ENCODE assay signal across 21 mouse cellular contexts in genomic region chr8:12748183-12748582, GRCm38 (mm10). TPM values are rescaled to one million over a fixed set of nuclear protein-coding genes. Genes with fewer than 3 reads are reported as not detected.
DNase-seq lines count a peak whose midpoint lies in the region; ATAC-seq lines count a peak whose summit lies in the region.
"Had no signal": no experiment of that assay in that cellular context is flagged by ENCODE, and none has a peak within 500 bp of the region (broad histone marks: within the 10 kb centered on the region; RNA-seq: fewer than 3 reads in every experiment).

No protein-coding gene starts in this region.

- no peaks in the 10 kb centered on the region for H3K36me3 ChIP-seq in heart, embryonic 12.5 days
- H3K36me3 ChIP-seq: embryonic facial prominence, embryonic 13.5 days; forebrain, embryonic 12.5 days; G1E; hindbrain, embryonic 13.5 days had no signal

- intact Hi-C loops in left cerebral cortex, postnatal 25 days (cut with DNase I) = no loop called here

- H3K4me1 ChIP-seq in heart, embryonic 12.5 days (replicated peaks) = no peaks in the 10 kb centered on the region
- H3K4me1 ChIP-seq: forebrain, embryonic 12.5 days; hindbrain, embryonic 13.5 days had no signal

- DNase-seq in heart, adult 11 months = peak; percentile 79
- DNase-seq in kidney, postnatal 36 days = peak; percentile 40 to 57
- no peak for DNase-seq in kidney, adult 9 months
- DNase-seq in adrenal gland, adult 8-10 months = peak; percentile 81
- peak; percentile 75 to 83 for DNase-seq in adrenal gland, postnatal 36 days
- no peak for DNase-seq in left cerebral cortex, postnatal 25 days (ENCODE audit: low spot score in 2 of 2)
- DNase-seq: B cell, adult 2 months; cerebellum, adult 18-20 months; cerebellum, adult 9-11 months; cerebellum, postnatal 36 days; gastrocnemius, postnatal 14 days; heart, postnatal 10 days; heart, postnatal 4 days had no signal

- 0 out of 2 replicates have a peak, but pooled peaks cover 3% of the 10 kb centered on the region for H3K27me3 ChIP-seq in heart, embryonic 12.5 days (replicated peaks)
- H3K27me3 ChIP-seq: embryonic facial prominence, embryonic 13.5 days; hindbrain, embryonic 13.5 days had no signal

- no peak overlapping the region for H3K4me3 ChIP-seq in heart, embryonic 12.5 days
- H3K4me3 ChIP-seq: embryonic facial prominence, embryonic 13.5 days; forebrain, embryonic 12.5 days; hindbrain, embryonic 13.5 days had no signal

- H3K4me2 ChIP-seq in heart, embryonic 12.5 days = no peak overlapping the region
- H3K4me2 ChIP-seq: embryonic facial prominence, embryonic 13.5 days; forebrain, embryonic 12.5 days; hindbrain, embryonic 13.5 days had no signal

- ATAC-seq in heart, embryonic 12.5 days (ENCODE audit: insufficient number of reproducible peaks, low FRiP score) = no peak
- ATAC-seq: CD4-positive, CD25-positive, alpha-beta regulatory T cell, adult 4 months; forebrain, embryonic 16.5 days; hindbrain, postnatal 0 days had no signal

- H3K9me3 ChIP-seq in heart, embryonic 12.5 days (replicated peaks) = peaks cover 6% of the 10 kb centered on the region; the same call in 1 of the 2 replicates
- H3K9me3 ChIP-seq: G1E had no signal

- H3K27ac ChIP-seq in heart, embryonic 12.5 days (ENCODE audit: poor library complexity, severe bottlenecking) = no peak overlapping the region
- H3K27ac ChIP-seq: embryonic facial prominence, embryonic 13.5 days; forebrain, embryonic 12.5 days; hindbrain, embryonic 13.5 days; hindbrain, postnatal 0 days had no signal

- WGBS in heart, embryonic 12.5 days = 86% methylated on average over 3 of the region's 3 CpGs

- H3K9ac ChIP-seq in heart, embryonic 12.5 days = no peak overlapping the region
- H3K9ac ChIP-seq: embryonic facial prominence, embryonic 13.5 days; forebrain, embryonic 12.5 days; hindbrain, embryonic 13.5 days had no signal

RNA-seq across cellular contexts. Expression of gene Atp11a, which starts 8.6 kb away (rescaled TPM):
- 21.5 and 23.7 TPM in 2 replicates for polyA plus RNA-seq in heart, embryonic 12.5 days (2016; fragmentation: Nextera tagmentation; extraction: Ambion mirVana)
- 100 to 1,000 TPM; 139 to 237 (median 193) TPM for total RNA-seq in adrenal gland, adult 8-10 months (2022)
- 100 to 1,000 TPM; 121 to 149 TPM for total RNA-seq in adrenal gland, postnatal 36 days (2021)
- 10 to 100 TPM; 46.3 to 55.0 TPM for total RNA-seq in left cerebral cortex, postnatal 25 days (2021)
- polyA plus RNA-seq: G1E had no signal

Comparison
In these comparisons a context has a peak if more than half of its experiments do, and no peak if none do; other contexts are left out.
1. DNase-seq: peak in heart, adult 11 months (single experiment), kidney, postnatal 36 days (2 of 2), adrenal gland, adult 8-10 months (single experiment) and adrenal gland, postnatal 36 days (2 of 2); none in kidney, adult 9 months (single experiment) and left cerebral cortex, postnatal 25 days (0 of 2).